Mouse (Mus musculus): ENCODE results near the gene Lrrc72. TPM values are rescaled to one million over a fixed set of nuclear protein-coding genes. Genes with fewer than 3 reads are reported as not detected.

Gene Lrrc72
- polyA plus RNA-seq, 1 experiment from 2014 or later: not detected

GRCm38 (mm10) chr12:36164126-36164791, 88.9 kb downstream of the Lrrc72 start:
- H3K27ac ChIP-seq (ENCODE audit: low read depth): no peak overlapping the region
- ATAC-seq (ENCODE audit: insufficient read depth): no peak
- 62% methylated on average over 7 of the region's 7 CpGs for WGBS
- 0 out of 2 replicates have a peak, but pooled peaks cover 3% of the 10 kb centered on the region for H3K4me1 ChIP-seq (ENCODE audit: insufficient read depth)
- 0 out of 2 replicates have a peak, but pooled peaks cover 10% of the 10 kb centered on the region for H3K36me3 ChIP-seq (ENCODE audit: insufficient read depth)
- no peak for TF ChIP-seq CTCF (IDR thresholded peaks at IDR 0.05; ENCODE audit: low read depth)
- DNase-seq: no peak
- H3K27me3 ChIP-seq (ENCODE audit: insufficient read depth, low read length): no peaks in the 10 kb centered on the region
- H3K9me3 ChIP-seq (ENCODE audit: low read depth, low read length): no peaks in the 10 kb centered on the region
- no peak overlapping the region for H3K9ac ChIP-seq
- H3K4me2 ChIP-seq: no peak overlapping the region
- H3K4me3 ChIP-seq (ENCODE audit: low read depth, low read length): no peak overlapping the region

Other genes starting within 250 kb of the Lrrc72 start
- gene Tspan13, start 210.9 kb downstream of the Lrrc72 start, polyA plus RNA-seq (2014; fragmentation: Nextera tagmentation; extraction: Ambion mirVana): 108 and 117 TPM in 2 replicates
- gene Ankmy2, start 96.3 kb downstream of the Lrrc72 start, polyA plus RNA-seq (2014; fragmentation: Nextera tagmentation; extraction: Ambion mirVana): 39.8 and 42.6 TPM in 2 replicates
- gene Bzw2, start 95.3 kb downstream of the Lrrc72 start, polyA plus RNA-seq (2014; fragmentation: Nextera tagmentation; extraction: Ambion mirVana): 228 and 236 TPM in 2 replicates
- gene Sostdc1, start 60.7 kb upstream of the Lrrc72 start, polyA plus RNA-seq (2014; fragmentation: Nextera tagmentation; extraction: Ambion mirVana): 0.68 and 1.3 TPM in 2 replicates
- 17.1 and 18.1 TPM in 2 replicates for gene Ispd, start 128.1 kb upstream of the Lrrc72 start, polyA plus RNA-seq (2014; fragmentation: Nextera tagmentation; extraction: Ambion mirVana)
- 2.2 and 2.3 TPM in 2 replicates for gene D630036H23Rik, start 128.8 kb upstream of the Lrrc72 start, polyA plus RNA-seq (2014; fragmentation: Nextera tagmentation; extraction: Ambion mirVana)

All from lung, embryonic 14.5 days (tissue).